Mouse (Mus musculus): Measurements from ENCODE around the gene Mtmr1. TPM values are rescaled to one million over a fixed set of nuclear protein-coding genes. Genes with fewer than 3 reads are reported as not detected.
"Not testable (repeated sequence)": the region's sequence is repeated elsewhere in the genome, so short reads cannot be mapped to it uniquely, and the experiment has no call there.

The Mtmr1 gene
- polyA plus RNA-seq (2012; rRNA removed), result 24.1 and 29.7 TPM in 2 replicates

DNA sequence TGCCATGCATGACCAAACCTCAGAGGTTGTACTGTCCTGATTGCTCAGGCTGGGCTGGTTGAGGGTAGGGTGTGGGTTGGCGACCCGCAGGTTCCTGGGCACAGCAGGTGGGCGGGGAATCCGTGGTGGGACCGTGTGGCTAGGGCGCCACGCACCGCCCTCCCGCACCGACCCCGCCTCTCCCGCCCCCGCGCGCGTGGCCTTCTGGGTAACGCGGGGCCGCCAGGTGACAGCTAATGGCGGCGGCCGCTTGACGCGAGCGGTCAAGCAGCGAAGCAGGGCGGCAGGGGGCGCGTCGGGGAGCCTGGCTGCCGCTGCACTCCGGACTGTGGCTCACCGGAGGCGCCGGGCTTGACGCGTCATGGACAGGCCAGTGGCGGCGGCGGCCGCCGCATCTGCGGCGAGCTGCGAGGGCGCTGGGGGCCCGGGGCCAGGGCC lies at the start of gene Mtmr1:
Gene Mtmr1 (plus strand): TSS at position 207 of the 438 bp plus-strand sequence.
- no peaks in the 10 kb centered on the region for H3K4me1 ChIP-seq (ENCODE audit: control insufficient read depth, insufficient read depth, low read length)
- peak within 1 kb of the TSS; percentile 83; the same call in 1 of the 2 replicates for H3K27ac ChIP-seq (ENCODE audit: insufficient read depth, low read length)
- TF ChIP-seq POLR2A (IDR thresholded peaks at IDR 0.05; ENCODE audit: extremely low read depth, insufficient read depth, low read length), result no peak
- TF ChIP-seq CTCF (IDR thresholded peaks at IDR 0.05; ENCODE audit: extremely low read depth, insufficient read depth, low read length), result no peak
- H3K4me3 ChIP-seq (ENCODE audit: insufficient read depth, low read length), result peak within 1 kb of the TSS; percentile 94

DNA sequence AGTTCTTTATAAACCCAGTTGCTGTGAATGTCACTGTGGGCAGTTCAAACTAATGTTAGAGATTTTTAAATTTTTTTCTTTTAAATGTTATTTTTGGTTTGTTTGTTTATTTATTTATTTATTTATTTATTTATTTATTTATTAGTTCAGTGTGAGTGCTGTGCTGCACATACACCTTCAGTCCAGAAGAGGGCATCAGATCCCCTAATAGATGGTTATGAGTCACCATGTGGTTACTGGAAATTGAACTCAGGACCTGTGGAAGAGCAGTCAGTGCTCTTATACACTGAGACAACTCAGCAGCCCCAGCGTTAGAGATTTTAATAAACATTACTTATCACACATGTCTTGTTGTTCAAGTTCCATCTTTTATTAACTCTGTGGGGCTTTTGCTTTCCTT lies 12.5 kb upstream of the Mtmr1 start:
- no peak overlapping the region for H3K4me3 ChIP-seq (ENCODE audit: insufficient read depth, low read length)
- no peaks in the 10 kb centered on the region for H3K4me1 ChIP-seq (ENCODE audit: control insufficient read depth, insufficient read depth, low read length)
- H3K27ac ChIP-seq (ENCODE audit: insufficient read depth, low read length), result no peak overlapping the region
- no peak for TF ChIP-seq POLR2A (IDR thresholded peaks at IDR 0.05; ENCODE audit: extremely low read depth, insufficient read depth, low read length)
- no peak for TF ChIP-seq CTCF (IDR thresholded peaks at IDR 0.05; ENCODE audit: extremely low read depth, insufficient read depth, low read length)

DNA sequence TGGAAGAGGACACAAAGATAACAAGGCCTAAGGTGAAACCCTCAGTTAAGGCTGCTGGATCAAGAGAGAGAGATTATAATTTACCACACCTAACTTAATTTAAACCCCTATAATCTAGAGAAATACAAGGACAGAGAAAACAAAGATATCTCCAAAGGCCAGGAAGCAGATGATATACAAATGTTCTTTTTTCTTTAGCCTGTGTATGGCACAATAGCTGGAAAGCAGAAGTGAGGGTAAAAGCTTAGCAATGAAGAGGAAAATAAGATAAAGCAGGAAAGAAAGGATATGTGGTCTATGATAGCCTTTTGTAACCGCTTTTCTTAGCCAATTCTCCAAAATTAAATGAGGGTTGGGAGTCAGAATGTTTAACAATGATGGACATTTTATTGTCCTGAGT lies 9.2 kb upstream of the Mtmr1 start:
- Histone ChIP-seq H3K27ac (ENCODE audit: insufficient read depth, low read length) (no peak overlapping the region), H3K4me3 (ENCODE audit: insufficient read depth, low read length) (no peak overlapping the region), H3K4me1 (ENCODE audit: control insufficient read depth, insufficient read depth, low read length) (no peaks in the 10 kb centered on the region)
- TF ChIP-seq POLR2A (IDR thresholded peaks at IDR 0.05; ENCODE audit: extremely low read depth, insufficient read depth, low read length), result no peak
- TF ChIP-seq CTCF (IDR thresholded peaks at IDR 0.05; ENCODE audit: extremely low read depth, insufficient read depth, low read length), result no peak

DNA sequence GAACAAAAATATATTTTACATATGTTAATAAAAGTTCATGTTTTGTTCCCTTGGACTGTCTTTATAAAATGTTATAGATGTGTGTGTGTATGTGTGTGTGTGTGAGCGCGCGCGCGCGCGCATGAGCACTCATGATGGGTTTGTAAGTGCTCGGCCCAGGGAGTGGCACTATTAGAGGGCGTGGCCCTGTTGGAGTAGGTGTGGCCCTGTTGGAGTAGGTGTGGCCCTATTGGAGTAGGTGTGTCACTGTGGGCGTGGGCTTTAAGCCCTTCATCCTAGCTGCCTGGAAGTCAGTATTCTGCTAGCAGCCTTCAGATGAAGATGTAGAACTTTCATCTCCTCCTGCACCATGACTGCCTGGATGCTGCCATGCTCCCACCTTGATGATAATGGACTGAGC lies 2.8 kb upstream of the Mtmr1 start:
- not testable (repeated sequence) for H3K27ac ChIP-seq (ENCODE audit: insufficient read depth, low read length); H3K4me1 ChIP-seq (ENCODE audit: control insufficient read depth, insufficient read depth, low read length); H3K4me3 ChIP-seq (ENCODE audit: insufficient read depth, low read length)

DNA sequence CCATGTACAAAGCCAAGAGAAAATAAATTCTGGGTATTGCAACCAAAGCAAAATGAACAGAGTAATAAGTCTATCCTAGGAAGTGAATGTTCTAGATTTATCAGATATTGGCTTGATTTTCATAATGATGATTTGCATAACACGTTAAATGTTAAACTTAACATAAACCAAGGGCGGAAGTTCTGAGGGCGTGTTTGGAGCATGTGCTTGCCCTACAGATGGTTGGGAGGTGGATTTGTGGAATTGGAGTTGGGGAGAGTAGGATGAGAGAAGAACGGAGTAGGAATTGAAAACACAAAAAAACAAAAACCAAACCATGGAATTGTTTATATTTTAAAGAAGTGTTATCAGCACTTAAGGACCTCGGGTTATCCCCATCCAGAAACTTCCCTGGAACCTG lies 498 bp upstream of the Mtmr1 start:
- no peaks in the 10 kb centered on the region for H3K4me1 ChIP-seq (ENCODE audit: control insufficient read depth, insufficient read depth, low read length)
- H3K27ac ChIP-seq (ENCODE audit: insufficient read depth, low read length), result 0 out of 2 replicates have a peak overlapping the region, but pooled peaks have one; percentile 83
- TF ChIP-seq POLR2A (IDR thresholded peaks at IDR 0.05; ENCODE audit: extremely low read depth, insufficient read depth, low read length), result no peak
- TF ChIP-seq CTCF (IDR thresholded peaks at IDR 0.05; ENCODE audit: extremely low read depth, insufficient read depth, low read length), result no peak
- peak overlapping the region; percentile 94 for H3K4me3 ChIP-seq (ENCODE audit: insufficient read depth, low read length)

DNA sequence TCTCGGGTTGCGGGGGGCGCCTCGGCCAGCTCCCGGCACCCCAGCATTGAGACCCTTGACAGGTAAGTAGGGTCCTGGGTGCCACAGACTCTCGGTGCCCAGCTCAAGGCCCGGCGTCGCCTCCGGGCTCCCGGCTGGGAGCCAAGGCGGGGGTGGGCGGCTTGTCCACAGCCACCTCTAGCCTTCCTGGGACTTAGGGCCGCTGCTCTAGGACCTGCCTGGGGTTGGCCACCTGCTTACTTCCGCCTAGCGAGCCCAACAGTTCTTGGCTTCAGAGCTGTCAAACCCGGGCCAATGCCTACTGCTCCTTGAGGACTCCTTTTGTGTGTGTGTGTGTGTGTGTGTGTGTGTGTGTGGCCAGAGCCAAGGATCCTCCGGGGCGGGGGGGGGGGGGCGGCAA lies 451 bp downstream of the Mtmr1 start:
- TF ChIP-seq POLR2A (IDR thresholded peaks at IDR 0.05; ENCODE audit: extremely low read depth, insufficient read depth, low read length) (no peak), CTCF (IDR thresholded peaks at IDR 0.05; ENCODE audit: extremely low read depth, insufficient read depth, low read length) (no peak)
- H3K4me1 ChIP-seq (ENCODE audit: control insufficient read depth, insufficient read depth, low read length), result no peaks in the 10 kb centered on the region
- peak overlapping the region; percentile 94 for H3K4me3 ChIP-seq (ENCODE audit: insufficient read depth, low read length)
- H3K27ac ChIP-seq (ENCODE audit: insufficient read depth, low read length), result peak overlapping the region; percentile 83; the same call in 1 of the 2 replicates

DNA sequence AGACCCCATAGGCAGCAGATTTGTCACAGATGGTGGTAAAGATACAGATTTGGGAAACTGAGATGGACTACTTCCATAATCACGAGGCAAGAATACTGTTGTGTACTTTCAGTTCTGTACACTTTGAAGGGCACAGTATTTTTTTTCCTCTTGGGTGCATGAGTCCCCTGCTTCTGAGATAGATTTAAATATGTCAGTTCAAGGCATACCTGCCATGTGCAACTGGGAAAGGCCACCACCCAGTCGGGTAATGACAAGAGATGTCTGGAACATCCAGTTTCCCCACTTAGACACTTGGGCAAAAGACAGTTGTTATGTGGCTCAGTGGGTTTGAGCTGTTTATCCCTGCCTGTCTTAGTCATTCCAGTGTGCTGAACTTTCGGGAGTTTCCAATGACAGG lies 950 bp downstream of the Mtmr1 start:
- H3K27ac ChIP-seq (ENCODE audit: insufficient read depth, low read length), result no peak overlapping the region
- H3K4me3 ChIP-seq (ENCODE audit: insufficient read depth, low read length), result peak overlapping the region; percentile 94
- H3K4me1 ChIP-seq (ENCODE audit: control insufficient read depth, insufficient read depth, low read length), result no peaks in the 10 kb centered on the region
- TF ChIP-seq CTCF (IDR thresholded peaks at IDR 0.05; ENCODE audit: extremely low read depth, insufficient read depth, low read length) (no peak), POLR2A (IDR thresholded peaks at IDR 0.05; ENCODE audit: extremely low read depth, insufficient read depth, low read length) (no peak)

DNA sequence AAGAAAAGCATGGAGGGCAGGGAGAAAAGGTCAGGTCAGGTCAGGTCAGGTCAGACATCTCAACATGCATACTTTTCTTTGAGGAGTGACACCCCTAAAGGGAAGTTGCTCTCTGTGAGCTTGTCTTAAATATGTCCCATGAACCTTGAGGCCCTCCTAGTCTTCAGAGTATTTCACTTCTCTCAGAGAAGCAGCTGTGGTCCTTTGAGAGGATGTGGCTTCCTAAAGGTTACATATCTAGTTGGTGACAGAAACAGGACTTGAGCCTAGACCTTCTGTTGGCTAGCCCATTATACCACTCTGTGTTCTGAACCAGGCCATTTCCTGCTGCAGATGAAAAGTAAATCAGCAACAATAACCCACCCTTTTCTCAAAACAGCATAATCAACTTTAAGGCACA lies 2.4 kb downstream of the Mtmr1 start:
- TF ChIP-seq POLR2A (IDR thresholded peaks at IDR 0.05; ENCODE audit: extremely low read depth, insufficient read depth, low read length) (no peak), CTCF (IDR thresholded peaks at IDR 0.05; ENCODE audit: extremely low read depth, insufficient read depth, low read length) (no peak)

DNA sequence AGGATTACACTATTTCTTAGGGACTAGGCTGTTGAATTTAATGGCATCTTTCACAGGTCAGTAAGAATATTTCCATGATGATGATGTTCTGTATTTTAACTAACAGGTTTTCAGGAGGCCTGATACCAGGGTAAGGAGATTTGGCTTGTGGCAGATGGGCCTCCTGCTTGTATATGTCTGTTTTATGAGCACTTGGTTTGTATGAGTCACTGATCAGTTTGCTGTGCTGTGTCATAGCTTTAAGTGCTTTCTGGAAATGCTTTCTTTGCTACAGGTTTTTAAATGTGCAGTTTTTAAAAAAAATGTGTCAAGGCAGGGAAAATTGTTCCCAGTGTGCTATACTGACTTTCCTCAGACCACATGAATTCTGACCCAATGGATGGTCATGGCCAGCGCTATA lies 12.2 kb downstream of the Mtmr1 start:
- Histone ChIP-seq H3K4me3 (ENCODE audit: insufficient read depth, low read length) (no peak overlapping the region), H3K4me1 (ENCODE audit: control insufficient read depth, insufficient read depth, low read length) (no peaks in the 10 kb centered on the region; the same call in 1 of the 2 replicates), H3K27ac (ENCODE audit: insufficient read depth, low read length) (no peak overlapping the region)
- TF ChIP-seq POLR2A (IDR thresholded peaks at IDR 0.05; ENCODE audit: extremely low read depth, insufficient read depth, low read length), result no peak
- TF ChIP-seq CTCF (IDR thresholded peaks at IDR 0.05; ENCODE audit: extremely low read depth, insufficient read depth, low read length), result no peak

More for the DNA sequence above, 2.4 kb downstream of the Mtmr1 start:
- Histone ChIP-seq H3K4me1 (ENCODE audit: control insufficient read depth, insufficient read depth, low read length) (no peaks in the 10 kb centered on the region), H3K27ac (ENCODE audit: insufficient read depth, low read length) (no peak overlapping the region), H3K4me3 (ENCODE audit: insufficient read depth, low read length) (no peak overlapping the region; the same call in 1 of the 2 replicates)

DNA sequence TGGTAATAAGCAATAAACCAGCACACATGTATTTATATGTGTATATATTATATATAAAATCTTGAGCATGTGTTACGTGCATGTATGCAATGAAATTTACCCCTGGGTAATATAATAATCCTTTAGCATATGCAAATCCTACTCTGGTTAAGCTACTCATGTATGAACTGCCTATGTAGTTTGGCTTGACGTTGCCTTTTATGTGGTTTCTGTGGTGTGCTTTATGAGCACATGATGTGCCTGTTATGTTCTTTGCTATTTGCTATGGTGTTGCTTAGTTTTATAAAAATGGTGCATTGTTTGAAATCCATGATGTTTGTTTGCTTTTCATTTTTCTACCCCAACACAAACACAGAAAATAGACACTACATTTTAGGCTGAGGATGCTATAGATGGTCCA lies 13.9 kb downstream of the Mtmr1 start:
- Histone ChIP-seq H3K4me1 (ENCODE audit: control insufficient read depth, insufficient read depth, low read length) (no peaks in the 10 kb centered on the region; the same call in 1 of the 2 replicates), H3K27ac (ENCODE audit: insufficient read depth, low read length) (no peak overlapping the region), H3K4me3 (ENCODE audit: insufficient read depth, low read length) (no peak overlapping the region)
- TF ChIP-seq CTCF (IDR thresholded peaks at IDR 0.05; ENCODE audit: extremely low read depth, insufficient read depth, low read length), result no peak
- no peak for TF ChIP-seq POLR2A (IDR thresholded peaks at IDR 0.05; ENCODE audit: extremely low read depth, insufficient read depth, low read length)
